Mouse (Mus musculus) hindbrain, embryonic 11.5 days (tissue): ENCODE measurements around the gene Nhlrc2. TPM values are rescaled to one million over a fixed set of nuclear protein-coding genes. Genes with fewer than 3 reads are reported as not detected.

Source experiments
- ATAC-seq: fragments of 200-750 bp; cut with Nextera tagmentation; 2 replicates; pipeline ENCODE4 v1.8.0; 2017; ENCODE audit warnings: mild to moderate bottlenecking, moderate TSS enrichment, moderate library complexity; ENCODE audit not compliant: low FRiP score
- DNase-seq: peaks from one replicate; pipeline ENCODE4 v3.0.0-alpha.2; 2015; ENCODE audit warnings: low spot score
- H3K27ac ChIP-seq: fragments of 300-500 bp; sonication (generic); 2 replicates; pipeline ENCODE4 v1.5.1; 2014; ENCODE audit warnings: mild to moderate bottlenecking, low read depth, low read length
- H3K27me3 ChIP-seq: fragments of 300-500 bp; sonication (generic); 2 replicates; pipeline ENCODE4 v1.6.1; 2014; ENCODE audit warnings: mild to moderate bottlenecking, low read length, moderate library complexity, mixed read lengths; ENCODE audit not compliant: control insufficient read depth, insufficient read depth
- H3K36me3 ChIP-seq: fragments of 300-500 bp; sonication (generic); 2 replicates; pipeline ENCODE4 v1.6.1; 2014; ENCODE audit warnings: mild to moderate bottlenecking, low read length, moderate library complexity, mixed read lengths; ENCODE audit not compliant: control insufficient read depth, insufficient read depth
- H3K4me1 ChIP-seq: fragments of 300-500 bp; sonication (generic); replicated peaks from 2 replicates; pipeline ENCODE4 v1.6.1; 2014; ENCODE audit warnings: low read length, mixed read lengths; ENCODE audit not compliant: control insufficient read depth, insufficient read depth
- H3K4me2 ChIP-seq: fragments of 300-500 bp; sonication (generic); replicated peaks from 2 replicates; pipeline ENCODE4 v1.6.1; 2014; ENCODE audit warnings: mild to moderate bottlenecking, low read depth, low read length
- H3K4me3 ChIP-seq: fragments of 300-500 bp; sonication (generic); 2 replicates; pipeline ENCODE4 v1.5.1; 2014; ENCODE audit warnings: low read depth, low read length
- H3K9ac ChIP-seq: fragments of 300-500 bp; sonication (generic); 2 replicates; pipeline ENCODE4 v1.6.1; 2014; ENCODE audit warnings: low read depth, low read length
- H3K9me3 ChIP-seq: fragments of 300-500 bp; sonication (generic); 2 replicates; pipeline ENCODE4 v1.6.1; 2016; ENCODE audit warnings: low read length; ENCODE audit not compliant: control insufficient read depth
- WGBS: fragments of 180-500 bp; shearing (Covaris S2); extraction: QIAGEN DNeasy Blood & Tissue Kit; methylation state at CpG from one replicate; pipeline ENCODE4 v1.1.7; 2014; 5-methylcytosine and 5-hydroxymethylcytosine counted together
- polyA plus RNA-seq: library from polyadenylated mRNA; unstranded; fragments of >200 nt; fragmentation: Nextera tagmentation; extraction: Ambion mirVana; gene quantifications from 2 replicates; pipeline ENCODE4 v1.2.1, GENCODE M21; 2014

The Nhlrc2 gene
- polyA plus RNA-seq, 1 experiment from 2014 or later = 14.4 TPM

DNA sequence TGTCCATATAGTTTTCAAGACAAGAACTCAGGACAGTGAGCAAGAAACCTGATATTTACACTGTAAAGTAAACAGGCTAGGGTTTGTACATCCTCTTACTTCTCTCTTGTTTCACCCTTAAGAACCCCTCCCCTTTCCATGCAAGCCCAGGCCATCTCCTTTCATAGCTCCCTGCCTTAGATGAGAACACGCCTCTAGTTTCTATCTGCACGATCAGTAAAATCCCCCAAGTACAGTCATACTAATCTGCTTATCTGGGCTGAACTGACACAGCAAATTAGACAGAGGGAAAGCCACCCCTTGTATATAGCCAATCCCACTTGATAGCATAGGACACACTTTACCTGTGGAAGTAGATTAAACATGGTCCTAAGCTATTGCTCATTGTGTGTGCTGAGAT lies 23.2 kb downstream of the Nhlrc2 start:
- 92% methylated on average over 2 of the region's 2 CpGs for WGBS
- H3K27ac ChIP-seq = no peak overlapping the region
- no peak for ATAC-seq

DNA sequence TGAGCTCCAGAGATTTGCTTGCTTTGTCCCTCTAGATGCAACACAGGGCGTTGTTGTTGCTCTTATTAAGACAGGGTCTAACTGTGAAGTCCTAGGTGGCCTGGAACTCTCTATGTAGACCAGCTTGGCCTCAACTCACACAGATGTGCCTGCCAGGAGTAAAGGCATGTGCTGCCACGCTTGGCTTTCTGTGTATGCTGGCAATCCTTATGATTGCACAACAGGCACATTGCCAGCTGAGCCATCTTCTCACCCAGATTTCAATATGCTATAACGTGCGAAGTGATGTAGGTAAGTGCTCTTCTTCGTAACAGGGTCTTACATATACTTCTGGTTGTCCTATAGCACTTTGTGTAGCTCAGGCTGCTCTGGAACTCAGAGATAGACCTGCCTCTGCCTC lies 23.9 kb downstream of the Nhlrc2 start:
- Histone ChIP-seq H3K4me2 (no peak overlapping the region), H3K27me3 (no peaks in the 10 kb centered on the region), H3K4me1 (no peaks in the 10 kb centered on the region), H3K27ac (no peak overlapping the region), H3K9me3 (no peaks in the 10 kb centered on the region), H3K9ac (no peak overlapping the region), H3K4me3 (no peak overlapping the region), H3K36me3 (no peaks in the 10 kb centered on the region)
- DNase-seq (no peak), ATAC-seq (no peak)
- WGBS = 96% methylated on average over 5 of the region's 5 CpGs

More for the DNA sequence above, 23.2 kb downstream of the Nhlrc2 start:
- no peaks in the 10 kb centered on the region for H3K36me3 ChIP-seq
- no peak overlapping the region for H3K4me2 ChIP-seq
- H3K4me3 ChIP-seq = no peak overlapping the region
- no peaks in the 10 kb centered on the region for H3K9me3 ChIP-seq
- no peaks in the 10 kb centered on the region for H3K27me3 ChIP-seq
- no peak overlapping the region for H3K9ac ChIP-seq
- H3K4me1 ChIP-seq = no peaks in the 10 kb centered on the region
- DNase-seq = no peak

DNA sequence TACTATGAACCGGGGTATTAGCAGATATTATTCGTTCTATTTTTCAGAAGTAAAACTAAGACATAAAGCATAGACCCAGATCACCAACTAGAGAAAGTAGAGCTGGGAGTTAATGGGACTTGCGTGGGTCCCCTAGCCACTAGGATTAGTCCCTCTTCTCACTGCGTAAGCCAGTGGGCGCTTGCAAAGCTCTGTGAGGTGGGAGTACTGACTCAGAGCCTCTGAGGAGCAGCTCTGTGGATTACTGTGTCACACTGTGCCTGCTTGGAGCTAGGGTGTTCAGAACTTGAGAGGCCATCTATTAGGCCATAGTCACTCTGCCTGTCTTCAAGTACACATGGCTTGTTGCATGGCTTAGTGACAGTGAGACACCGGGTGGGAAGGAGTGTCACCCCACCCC lies 25.1 kb downstream of the Nhlrc2 start:
- no peaks in the 10 kb centered on the region for H3K27me3 ChIP-seq
- no peaks in the 10 kb centered on the region for H3K9me3 ChIP-seq
- H3K36me3 ChIP-seq = no peaks in the 10 kb centered on the region
- no peak overlapping the region for H3K4me3 ChIP-seq
- ATAC-seq (no peak), DNase-seq (no peak)
- H3K4me1 ChIP-seq = no peaks in the 10 kb centered on the region
- H3K4me2 ChIP-seq = no peak overlapping the region
- no peak overlapping the region for H3K27ac ChIP-seq
- no peak overlapping the region for H3K9ac ChIP-seq
- 95% methylated on average over 6 of the region's 6 CpGs for WGBS

GRCm38 (mm10) chr19:56577801-56578200 lies 29.7 kb downstream of the Nhlrc2 start:
- Histone ChIP-seq H3K36me3 (no peaks in the 10 kb centered on the region), H3K27me3 (no peaks in the 10 kb centered on the region), H3K27ac (no peak overlapping the region), H3K4me1 (no peaks in the 10 kb centered on the region), H3K9me3 (no peaks in the 10 kb centered on the region), H3K4me2 (no peak overlapping the region), H3K4me3 (no peak overlapping the region), H3K9ac (no peak overlapping the region)
- ATAC-seq = no peak
- DNase-seq = no peak
- 94% methylated on average over 1 of the region's 1 CpGs for WGBS

- DNase-seq (no peak), ATAC-seq (no peak)
- no peaks in the 10 kb centered on the region for H3K36me3 ChIP-seq
- H3K4me3 ChIP-seq = no peak overlapping the region
- H3K9me3 ChIP-seq = no peaks in the 10 kb centered on the region
- H3K9ac ChIP-seq = no peak overlapping the region
- WGBS = 92% methylated on average over 5 of the region's 5 CpGs
- H3K27ac ChIP-seq = no peak overlapping the region
- H3K4me1 ChIP-seq = no peaks in the 10 kb centered on the region
- no peaks in the 10 kb centered on the region for H3K27me3 ChIP-seq
- H3K4me2 ChIP-seq = no peak overlapping the region
Observed at GRCm38 (mm10) chr19:56581981-56582380, 33.9 kb downstream of the Nhlrc2 start.

GRCm38 (mm10) chr19:56583785-56584184 lies 35.7 kb downstream of the Nhlrc2 start:
- DNase-seq = no peak
- no peak overlapping the region for H3K4me3 ChIP-seq
- H3K4me1 ChIP-seq = no peaks in the 10 kb centered on the region
- H3K4me2 ChIP-seq = no peak overlapping the region
- no peak overlapping the region for H3K27ac ChIP-seq
- H3K9ac ChIP-seq = no peak overlapping the region
- H3K9me3 ChIP-seq = no peaks in the 10 kb centered on the region
- WGBS = 83% methylated on average over 5 of the region's 5 CpGs
- no peak for ATAC-seq
- no peaks in the 10 kb centered on the region for H3K36me3 ChIP-seq
- H3K27me3 ChIP-seq = no peaks in the 10 kb centered on the region

DNA sequence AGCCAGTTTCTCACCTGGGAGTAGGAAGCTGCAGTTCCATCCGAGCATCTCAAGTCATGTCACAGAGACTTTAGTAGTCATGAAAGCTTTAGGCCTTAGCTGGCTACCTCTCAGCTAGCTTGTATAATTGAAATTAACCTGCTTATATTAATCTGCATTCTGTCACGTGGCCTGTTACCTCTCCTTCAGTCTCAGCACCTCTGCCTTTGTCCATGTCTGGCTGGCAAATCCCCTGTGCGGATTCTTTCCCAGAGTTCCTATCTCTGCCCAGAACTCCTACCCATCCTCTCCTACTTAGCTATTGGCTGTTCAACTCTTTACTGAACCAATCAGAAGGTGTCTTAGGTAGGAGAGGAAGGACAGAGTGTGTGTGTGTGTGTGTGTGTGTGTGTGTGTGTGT lies 36.2 kb downstream of the Nhlrc2 start:
- Histone ChIP-seq H3K4me1 (no peaks in the 10 kb centered on the region), H3K27ac (no peak overlapping the region), H3K4me2 (no peak overlapping the region), H3K4me3 (no peak overlapping the region), H3K36me3 (no peaks in the 10 kb centered on the region), H3K9ac (no peak overlapping the region), H3K9me3 (no peaks in the 10 kb centered on the region), H3K27me3 (no peaks in the 10 kb centered on the region)
- ATAC-seq (no peak), DNase-seq (no peak)
- WGBS = 88% methylated on average over 3 of the region's 3 CpGs

DNA sequence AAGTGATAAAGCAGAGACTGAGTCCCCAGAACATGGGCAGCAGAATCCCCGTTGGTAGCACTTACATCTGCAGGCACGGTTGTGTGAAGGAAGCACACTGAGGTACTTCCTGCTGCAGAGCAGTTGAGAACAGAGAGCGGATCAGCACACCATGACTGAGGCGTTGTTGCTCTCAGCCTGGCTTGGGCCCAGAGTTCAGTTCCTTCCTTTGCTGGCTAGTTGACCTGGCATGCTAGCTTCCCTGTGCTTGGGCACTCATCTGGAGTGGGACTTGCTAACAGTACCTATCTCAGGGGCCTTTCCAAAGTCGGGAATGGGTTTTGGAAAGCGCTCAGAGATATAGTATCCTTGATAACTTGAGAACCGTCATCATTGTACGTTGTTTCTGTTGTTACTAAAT lies 38.3 kb downstream of the Nhlrc2 start:
- Histone ChIP-seq H3K4me3 (no peak overlapping the region), H3K4me2 (no peak overlapping the region), H3K27me3 (no peaks in the 10 kb centered on the region), H3K4me1 (no peaks in the 10 kb centered on the region), H3K9ac (no peak overlapping the region), H3K36me3 (no peaks in the 10 kb centered on the region), H3K27ac (no peak overlapping the region), H3K9me3 (no peaks in the 10 kb centered on the region)
- ATAC-seq (no peak), DNase-seq (no peak)
- 89% methylated on average over 8 of the region's 8 CpGs for WGBS

- no peak overlapping the region for H3K4me2 ChIP-seq
- H3K27me3 ChIP-seq = no peaks in the 10 kb centered on the region
- no peaks in the 10 kb centered on the region for H3K4me1 ChIP-seq
- WGBS = 92% methylated on average over 6 of the region's 6 CpGs
- H3K9ac ChIP-seq = no peak overlapping the region
- H3K36me3 ChIP-seq = no peaks in the 10 kb centered on the region
- no peaks in the 10 kb centered on the region for H3K9me3 ChIP-seq
- DNase-seq (no peak), ATAC-seq (no peak)
- no peak overlapping the region for H3K4me3 ChIP-seq
- no peak overlapping the region for H3K27ac ChIP-seq
Observed at GRCm38 (mm10) chr19:56588205-56588626, 40.2 kb downstream of the Nhlrc2 start.
